Comparison of ENCODE assay signal across 8 mouse cellular contexts in the genomic region with DNA sequence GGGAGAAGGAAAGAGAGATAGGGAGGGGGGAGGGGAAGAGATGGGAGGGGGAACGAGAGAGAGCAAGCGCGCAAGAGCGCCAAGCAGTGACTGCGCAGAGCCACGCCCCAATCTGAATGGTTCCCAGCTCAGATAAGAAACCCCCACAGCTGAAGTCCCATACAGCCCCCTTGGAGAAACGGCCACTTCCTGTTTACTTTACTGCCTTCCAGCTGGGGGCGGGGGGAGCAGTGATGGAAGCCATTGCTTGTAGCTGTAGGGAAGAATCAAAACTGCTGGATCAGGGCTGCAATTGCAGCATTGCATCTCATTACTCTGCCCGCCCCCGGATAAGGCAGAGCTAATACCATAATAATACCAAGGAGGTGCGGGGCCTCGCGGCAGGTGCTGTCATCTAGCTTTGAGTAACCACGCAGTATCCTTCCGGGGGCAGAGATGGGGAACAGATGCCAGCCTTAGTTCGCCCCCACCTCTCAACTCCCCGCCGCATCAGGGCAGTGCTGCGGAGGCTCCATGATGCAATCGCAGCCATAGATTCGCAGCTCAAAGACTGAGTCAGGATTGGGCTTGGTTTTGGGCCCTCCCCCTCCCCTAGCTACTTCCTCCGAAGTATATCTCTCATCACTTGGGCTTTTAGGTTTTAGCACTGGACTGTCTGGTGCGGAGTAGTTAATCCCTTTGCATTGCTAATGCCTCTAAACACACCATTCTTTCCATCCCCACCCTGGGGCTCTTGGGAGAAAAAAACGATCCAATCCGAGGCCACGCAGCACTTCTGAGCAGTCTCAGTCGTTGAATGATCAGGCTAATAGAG.
DNase-seq lines count a peak whose midpoint lies in the region; ATAC-seq and TF ChIP-seq lines count a peak whose summit lies in the region.

No protein-coding gene starts in this region.

- ATAC-seq in heart, embryonic 13.5 days (ENCODE audit: extremely low read depth, insufficient number of reproducible peaks, low FRiP score, low TSS enrichment) = peak; percentile 66; the same call in 1 of the 2 replicates
- ATAC-seq in liver, embryonic 12.5 days = peak; percentile 81
- peak; percentile 86 for ATAC-seq in stomach, embryonic 14.5 days (ENCODE audit: insufficient number of reproducible peaks, insufficient read depth, low FRiP score, low read depth)

- H3K4me1 ChIP-seq in bone marrow, adult 2 months (ENCODE audit: control insufficient read depth, insufficient read depth, low read length) = peaks cover 3% of the 10 kb centered on the region
- no peaks in the 10 kb centered on the region for H3K4me1 ChIP-seq in embryonic fibroblast, embryonic 13.5 days (ENCODE audit: control insufficient read depth, insufficient read depth, low read length)
- H3K4me1 ChIP-seq in heart, embryonic 13.5 days = peaks cover 16% of the 10 kb centered on the region
- H3K4me1 ChIP-seq in liver, embryonic 12.5 days = peaks cover 7% of the 10 kb centered on the region
- no peaks in the 10 kb centered on the region for H3K4me1 ChIP-seq in stomach, embryonic 14.5 days (ENCODE audit: control insufficient read depth, insufficient read depth, low read length)

- peak; percentile 62 to 65 for DNase-seq in B cell, adult 2 months
- peak; percentile 84 for DNase-seq in kidney, postnatal 10 days
- DNase-seq in naive thymus-derived CD4-positive, alpha-beta T cell, adult 2 months (ENCODE audit: low read depth) = peak; percentile 82

- H3K27ac ChIP-seq in bone marrow, adult 2 months (ENCODE audit: control insufficient read depth, insufficient read depth, low read depth, low read length, poor library complexity) = peak overlapping the region; percentile 84
- peak overlapping the region; percentile 96 for H3K27ac ChIP-seq in embryonic fibroblast, embryonic 13.5 days (ENCODE audit: insufficient read depth, low read length)
- peak overlapping the region; percentile 92 for H3K27ac ChIP-seq in heart, embryonic 13.5 days (replicated peaks)
- peak overlapping the region; percentile 74 for H3K27ac ChIP-seq in liver, embryonic 12.5 days
- peak overlapping the region; percentile 86 for H3K27ac ChIP-seq in stomach, embryonic 14.5 days (ENCODE audit: low read length)

- peak overlapping the region; percentile 75 for H3K9ac ChIP-seq in heart, embryonic 13.5 days
- peak overlapping the region; percentile 17; the same call in 1 of the 2 replicates for H3K9ac ChIP-seq in liver, embryonic 12.5 days
- no peak overlapping the region for H3K9ac ChIP-seq in stomach, embryonic 14.5 days (replicated peaks; ENCODE audit: low read depth, low read length)

- peak; percentile 28; the same call in 1 of the 2 replicates for TF ChIP-seq POLR2A in bone marrow, adult 2 months (IDR thresholded peaks at IDR 0.05; ENCODE audit: borderline replicate concordance, control insufficient read depth, low read depth, low read length)
- no peak; the same call in none of the 2 replicates for TF ChIP-seq POLR2A in embryonic fibroblast, embryonic 13.5 days (IDR thresholded peaks at IDR 0.05; ENCODE audit: low read depth, low read length)

- H3K9me3 ChIP-seq in heart, embryonic 13.5 days = no peaks in the 10 kb centered on the region
- H3K9me3 ChIP-seq in liver, embryonic 12.5 days (replicated peaks) = no peaks in the 10 kb centered on the region
- H3K9me3 ChIP-seq in stomach, embryonic 14.5 days (ENCODE audit: control insufficient read depth, low read depth, low read length) = no peaks in the 10 kb centered on the region

- no peaks in the 10 kb centered on the region for H3K36me3 ChIP-seq in heart, embryonic 13.5 days
- no peaks in the 10 kb centered on the region for H3K36me3 ChIP-seq in liver, embryonic 12.5 days
- no peaks in the 10 kb centered on the region for H3K36me3 ChIP-seq in stomach, embryonic 14.5 days (ENCODE audit: control insufficient read depth, insufficient read depth, low read length)

- peaks cover 88% of the 10 kb centered on the region for H3K27me3 ChIP-seq in heart, embryonic 13.5 days (replicated peaks)
- peaks cover 37% of the 10 kb centered on the region for H3K27me3 ChIP-seq in liver, embryonic 12.5 days (replicated peaks)
- no peaks in the 10 kb centered on the region for H3K27me3 ChIP-seq in stomach, embryonic 14.5 days (ENCODE audit: control insufficient read depth, insufficient read depth, low read length)

- WGBS in bone marrow, adult 2 months = 6% methylated on average over 27 of the region's 27 CpGs
- WGBS in heart, embryonic 13.5 days = 7% methylated on average over 27 of the region's 27 CpGs
- 4% methylated on average over 27 of the region's 27 CpGs for WGBS in liver, embryonic 12.5 days (ENCODE audit: insufficient replicate concordance)
- 6% methylated on average over 27 of the region's 27 CpGs for WGBS in stomach, embryonic 14.5 days

- peak overlapping the region; percentile 66 for H3K4me3 ChIP-seq in bone marrow, adult 2 months (replicated peaks; ENCODE audit: control insufficient read depth, low read depth, low read length)
- peak overlapping the region; percentile 32 for H3K4me3 ChIP-seq in embryonic fibroblast, embryonic 13.5 days (ENCODE audit: insufficient read depth, low read length)
- H3K4me3 ChIP-seq in heart, embryonic 13.5 days = peak overlapping the region; percentile 53
- peak overlapping the region; percentile 50 for H3K4me3 ChIP-seq in liver, embryonic 12.5 days
- peak overlapping the region; percentile 25 for H3K4me3 ChIP-seq in stomach, embryonic 14.5 days (ENCODE audit: low read depth, low read length)

- no peak for TF ChIP-seq CTCF in bone marrow, adult 2 months (IDR thresholded peaks at IDR 0.05; ENCODE audit: control insufficient read depth, insufficient read depth, low read length)
- TF ChIP-seq CTCF in embryonic fibroblast, embryonic 13.5 days (IDR thresholded peaks at IDR 0.05; ENCODE audit: borderline replicate concordance, insufficient read depth, low read length) = no peak

- H3K4me2 ChIP-seq in heart, embryonic 13.5 days = peak overlapping the region; percentile 70
- peak overlapping the region; percentile 66 for H3K4me2 ChIP-seq in liver, embryonic 12.5 days
- peak overlapping the region; percentile 36 for H3K4me2 ChIP-seq in stomach, embryonic 14.5 days (replicated peaks; ENCODE audit: low read depth, low read length)

Comparison
In these comparisons a context has a peak if more than half of its experiments do, and no peak if none do; other contexts are left out.
1. Peak in every context shown above with its lines: DNase-seq, ATAC-seq, H3K4me3 ChIP-seq and H3K27ac ChIP-seq.